Mouse (Mus musculus) brain, embryonic 14.5 days (tissue): ENCODE data around the gene Haus3.

Source experiments
- CTCF ChIP-seq: fragments of 200-500 bp; IDR thresholded peaks from 2 replicates; pipeline ENCODE4 v1.5.1; 2012; ENCODE audit warnings: inconsistent platforms, mild to moderate bottlenecking, moderate library complexity, borderline replicate concordance; ENCODE audit not compliant: insufficient read depth, insufficient read length; ENCODE audit errors: extremely low read depth
- POLR2A ChIP-seq: fragments of 200-500 bp; IDR thresholded peaks from 2 replicates; pipeline ENCODE4 v1.6.1; 2012; ENCODE audit warnings: mild to moderate bottlenecking, inconsistent platforms, borderline replicate concordance; ENCODE audit not compliant: poor library complexity, insufficient read depth, insufficient read length, severe bottlenecking; ENCODE audit errors: extremely low read depth

- peak; percentile 96 for TF ChIP-seq CTCF
- TF ChIP-seq POLR2A, result no peak
These were observed 41.0 kb upstream of the Haus3 start for GRCm38 (mm10) chr5:34210279-34210678.
